Mouse (Mus musculus) spleen, adult 2 months (tissue): ENCODE measurements at regions not wholly inside any gene's neighbourhood (a gene's known extent, or its start where the extent isn't known, plus 50 kb on each side); places are given as distances from the start of the nearest gene placed in this dataset.

ENCODE experiments used
- DNase-seq, 2 experiments: peaks; one replicate each; pipeline versions ENCODE4 v3.0.0 to v3.0.0-alpha.2; 2012 to 2021; ENCODE audit warnings: low spot score in 2 of 2, low read depth in 1 of 2
- H3K27ac ChIP-seq: fragments of 200-500 bp; 2 replicates; pipeline ENCODE4 v1.5.1; 2012; ENCODE audit warnings: low read length, inconsistent platforms; ENCODE audit not compliant: insufficient read depth
- H3K27me3 ChIP-seq: fragments of 200-500 bp; 2 replicates; pipeline ENCODE4 v1.6.1; 2012; ENCODE audit warnings: mild to moderate bottlenecking, moderate library complexity, low read length, inconsistent platforms; ENCODE audit not compliant: control insufficient read depth, insufficient read depth
- H3K36me3 ChIP-seq: fragments of 200-500 bp; 2 replicates; pipeline ENCODE4 v1.6.1; 2012; ENCODE audit warnings: mild to moderate bottlenecking, low read length, inconsistent platforms; ENCODE audit not compliant: control insufficient read depth, insufficient read depth
- H3K4me1 ChIP-seq: fragments of 200-500 bp; 2 replicates; pipeline ENCODE4 v1.6.1; 2011; ENCODE audit warnings: inconsistent platforms; ENCODE audit not compliant: control insufficient read depth, insufficient read depth, insufficient read length
- H3K4me3 ChIP-seq: fragments of 200-500 bp; 2 replicates; pipeline ENCODE4 v1.5.1; 2011; ENCODE audit warnings: mild to moderate bottlenecking, inconsistent platforms; ENCODE audit not compliant: insufficient read depth, insufficient read length; ENCODE audit errors: extremely low read depth
- CTCF ChIP-seq: fragments of 200-500 bp; IDR thresholded peaks from 2 replicates; pipeline ENCODE4 v1.5.1; 2011; ENCODE audit warnings: mild to moderate bottlenecking, inconsistent platforms; ENCODE audit not compliant: insufficient read depth, insufficient read length, insufficient replicate concordance; ENCODE audit errors: extremely low read depth
- POLR2A ChIP-seq: fragments of 200-500 bp; IDR thresholded peaks from 2 replicates; pipeline ENCODE4 v1.6.1; 2011; ENCODE audit warnings: low read depth, low read length, inconsistent platforms
- WGBS: fragments of 180-500 bp; shearing (Covaris S2); methylation state at CpG from one replicate; pipeline ENCODE4 v1.1.7; 2018; 5-methylcytosine and 5-hydroxymethylcytosine counted together

- H3K36me3 ChIP-seq = no peaks in the 10 kb centered on the region
- WGBS = 62% methylated on average over 6 of the region's 6 CpGs
- no peaks in the 10 kb centered on the region for H3K27me3 ChIP-seq
- H3K27ac ChIP-seq = no peak overlapping the region
- TF ChIP-seq POLR2A = no peak
- no peak for TF ChIP-seq CTCF
- H3K4me3 ChIP-seq = no peak overlapping the region
- DNase-seq = no peak
- no peaks in the 10 kb centered on the region for H3K4me1 ChIP-seq
Measured at GRCm38 (mm10) chr3:50619061-50619460, 175.6 kb upstream of the Slc7a11 start.

GRCm38 (mm10) chr3:50615384-50616285 lies 172.2 kb upstream of the Slc7a11 start:
- DNase-seq = no peak
- WGBS = 48% methylated on average over 8 of the region's 8 CpGs
- no peak for TF ChIP-seq POLR2A
- no peak for TF ChIP-seq CTCF
- Histone ChIP-seq H3K4me3 (no peak overlapping the region), H3K27ac (no peak overlapping the region), H3K4me1 (no peaks in the 10 kb centered on the region), H3K27me3 (no peaks in the 10 kb centered on the region), H3K36me3 (no peaks in the 10 kb centered on the region)

DNA sequence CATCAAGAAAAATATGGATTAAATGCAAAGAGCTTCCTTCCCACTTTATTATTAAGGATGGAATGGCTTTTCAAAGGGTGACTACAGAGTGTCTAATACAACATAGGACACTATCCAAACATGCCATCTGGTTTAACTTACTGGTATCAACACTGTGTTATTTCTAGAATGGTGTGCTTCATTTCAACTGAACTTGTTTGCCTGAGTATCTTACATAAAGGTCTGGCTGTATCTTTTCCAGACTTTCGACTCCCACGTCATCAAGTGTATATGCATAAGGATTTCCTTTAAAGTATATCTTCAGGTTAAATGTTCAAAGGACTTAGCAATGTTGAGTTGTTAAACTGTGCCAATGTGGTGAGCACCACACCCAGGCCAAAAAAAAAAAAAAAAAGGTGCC lies 169.6 kb upstream of the Slc7a11 start:
- TF ChIP-seq CTCF = no peak
- no peak for TF ChIP-seq POLR2A
- WGBS = 91% methylated on average over 2 of the region's 2 CpGs

GRCm38 (mm10) chr3:50609341-50610012 lies 166.1 kb upstream of the Slc7a11 start:
- Histone ChIP-seq H3K36me3 (no peaks in the 10 kb centered on the region), H3K27ac (no peak overlapping the region), H3K4me1 (no peaks in the 10 kb centered on the region), H3K27me3 (no peaks in the 10 kb centered on the region), H3K4me3 (no peak overlapping the region)
- WGBS = 85% methylated on average over 11 of the region's 11 CpGs
- DNase-seq = no peak
- TF ChIP-seq POLR2A (no peak), CTCF (no peak)

More for the DNA sequence above, 169.6 kb upstream of the Slc7a11 start:
- Histone ChIP-seq H3K27me3 (no peaks in the 10 kb centered on the region), H3K4me1 (no peaks in the 10 kb centered on the region), H3K36me3 (no peaks in the 10 kb centered on the region), H3K4me3 (no peak overlapping the region), H3K27ac (no peak overlapping the region)
- DNase-seq = no peak

- no peak overlapping the region for H3K27ac ChIP-seq
- 32% methylated on average over 7 of the region's 7 CpGs for WGBS
Measured at GRCm38 (mm10) chr3:50607736-50608135, 164.3 kb upstream of the Slc7a11 start.

DNA sequence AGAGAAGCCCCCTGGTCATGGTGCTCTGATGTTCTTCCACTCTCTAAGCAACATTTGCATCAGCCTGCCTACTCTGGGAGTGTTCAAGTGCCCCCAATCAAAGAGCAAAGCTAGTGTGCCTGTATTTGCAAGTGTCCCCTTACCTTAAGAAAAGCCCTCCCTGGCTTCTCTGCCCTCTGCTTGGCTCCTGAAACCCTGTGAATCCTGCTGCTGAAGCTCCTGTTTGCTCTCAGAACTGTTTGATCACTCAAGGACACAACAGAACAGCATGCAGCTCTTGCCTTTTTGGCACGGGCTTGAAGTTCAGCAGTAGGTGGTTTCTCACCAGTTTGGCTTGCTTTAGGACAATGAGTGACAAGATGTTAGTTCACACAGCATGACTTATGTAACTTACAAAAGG lies 163.6 kb upstream of the Slc7a11 start:
- Histone ChIP-seq H3K27ac (no peak overlapping the region), H3K36me3 (no peaks in the 10 kb centered on the region), H3K4me1 (no peaks in the 10 kb centered on the region), H3K4me3 (no peak overlapping the region), H3K27me3 (no peaks in the 10 kb centered on the region)
- no peak for DNase-seq
- 34% methylated on average over 1 of the region's 1 CpGs for WGBS
- TF ChIP-seq CTCF (no peak), POLR2A (no peak)

More at GRCm38 (mm10) chr3:50607736-50608135, 164.3 kb upstream of the Slc7a11 start:
- H3K27me3 ChIP-seq = no peaks in the 10 kb centered on the region
- no peak overlapping the region for H3K4me3 ChIP-seq
- no peaks in the 10 kb centered on the region for H3K4me1 ChIP-seq
- H3K36me3 ChIP-seq = no peaks in the 10 kb centered on the region
- no peak for TF ChIP-seq CTCF
- no peak for DNase-seq

- Histone ChIP-seq H3K27ac (no peak overlapping the region), H3K4me3 (no peak overlapping the region), H3K36me3 (no peaks in the 10 kb centered on the region), H3K4me1 (no peaks in the 10 kb centered on the region), H3K27me3 (no peaks in the 10 kb centered on the region)
- 57% methylated on average over 4 of the region's 4 CpGs for WGBS
- no peak for TF ChIP-seq POLR2A
- no peak for TF ChIP-seq CTCF
- no peak for DNase-seq
Measured at GRCm38 (mm10) chr3:50605750-50606149, 162.3 kb upstream of the Slc7a11 start.
